Mouse (Mus musculus): Measurements from ENCODE around the gene Rps6kl1. TPM values are rescaled to one million over a fixed set of nuclear protein-coding genes. Genes with fewer than 3 reads are reported as not detected.
"Not testable (repeated sequence)": the region's sequence is repeated elsewhere in the genome, so short reads cannot be mapped to it uniquely, and the experiment has no call there.

Rps6kl1 gene
- polyA plus RNA-seq, 1 experiment from 2014 or later: 0.45 TPM

DNA sequence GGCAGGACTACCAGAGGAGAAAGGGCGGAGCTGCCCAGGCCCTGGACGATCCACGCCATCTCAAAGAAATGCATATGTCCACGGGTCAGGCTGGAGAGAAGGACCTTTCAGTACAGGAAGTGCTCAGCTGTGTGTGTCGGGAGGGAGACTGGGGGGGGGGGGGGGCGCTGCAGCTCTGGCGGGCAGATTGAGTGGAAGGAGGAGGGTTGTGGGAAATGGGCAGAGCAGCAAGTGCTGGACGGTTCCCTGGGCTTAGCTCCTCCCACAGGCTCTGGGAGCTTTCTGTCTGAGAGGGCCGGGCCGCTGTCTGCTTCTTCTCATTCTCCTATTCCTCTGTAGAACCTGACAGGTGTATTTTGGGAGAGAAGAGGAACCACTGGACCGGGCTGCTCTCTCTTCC is 4.7 kb downstream of the Rps6kl1 start:
- WGBS: 37% methylated on average over 10 of the region's 11 CpGs
- Histone ChIP-seq H3K4me1 (peaks cover 34% of the 10 kb centered on the region), H3K27ac (peak overlapping the region; percentile 46), H3K27me3 (ENCODE audit: low read depth, poor library complexity, severe bottlenecking) (peaks cover 40% of the 10 kb centered on the region), H3K9me3 (replicated peaks) (no peaks in the 10 kb centered on the region), H3K36me3 (no peaks in the 10 kb centered on the region), H3K4me3 (peak overlapping the region; percentile 20; the same call in 1 of the 2 replicates)
- DNase-seq (ENCODE audit: low spot score): no peak

DNA sequence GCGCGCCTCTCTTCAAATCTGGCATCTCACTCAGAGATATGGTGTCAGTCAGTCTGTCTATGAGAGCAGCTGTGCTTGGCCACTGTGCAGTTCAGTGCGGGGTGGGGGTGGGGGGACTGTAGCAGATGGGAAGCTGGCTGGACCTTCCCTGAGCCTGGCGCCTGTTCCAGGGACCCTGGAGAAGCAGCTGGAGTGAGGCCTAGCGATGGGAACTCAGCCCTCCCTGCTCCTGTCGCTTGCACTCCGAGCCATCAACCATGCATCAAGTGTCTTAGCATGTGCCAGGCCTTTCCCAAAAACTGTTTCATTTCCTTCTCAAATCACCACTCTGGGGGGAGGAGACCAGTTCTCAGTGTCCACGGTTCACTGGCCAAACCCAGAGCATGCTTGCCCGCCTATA is 5.4 kb downstream of the Rps6kl1 start:
- WGBS: 76% methylated on average over 9 of the region's 9 CpGs
- Histone ChIP-seq H3K27ac (peak overlapping the region; percentile 53; the same call in 1 of the 2 replicates), H3K9me3 (replicated peaks) (no peaks in the 10 kb centered on the region), H3K27me3 (ENCODE audit: low read depth, poor library complexity, severe bottlenecking) (peaks cover 40% of the 10 kb centered on the region), H3K4me3 (no peak overlapping the region), H3K36me3 (no peaks in the 10 kb centered on the region), H3K4me1 (peaks cover 26% of the 10 kb centered on the region)
- DNase-seq (ENCODE audit: low spot score): no peak

DNA sequence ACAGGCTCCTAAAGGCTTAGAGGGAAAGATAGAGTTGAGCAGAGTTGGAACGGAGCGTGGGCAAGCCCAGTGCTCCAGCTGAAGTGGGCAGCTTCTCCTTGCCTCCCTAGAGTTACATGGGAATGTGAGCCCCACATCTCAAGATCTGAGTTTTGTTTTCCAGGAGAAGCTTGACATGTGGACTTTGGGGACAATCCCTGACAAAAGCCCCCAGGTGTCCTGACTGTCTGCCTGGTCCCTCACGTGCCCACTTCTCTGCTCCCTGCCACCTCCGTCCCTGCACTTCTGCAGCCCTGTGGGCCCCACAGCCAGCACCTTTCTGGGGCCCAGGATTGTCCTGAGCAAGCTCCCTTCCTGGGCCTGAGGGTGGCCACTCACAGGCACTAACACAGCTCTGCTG is 6.2 kb downstream of the Rps6kl1 start:
- H3K4me3 ChIP-seq: no peak overlapping the region
- no peaks in the 10 kb centered on the region for H3K36me3 ChIP-seq
- H3K4me1 ChIP-seq: peaks cover 28% of the 10 kb centered on the region
- 94% methylated on average over 4 of the region's 4 CpGs for WGBS
- H3K27me3 ChIP-seq (ENCODE audit: low read depth, poor library complexity, severe bottlenecking): peaks cover 40% of the 10 kb centered on the region
- no peak for DNase-seq (ENCODE audit: low spot score)
- H3K27ac ChIP-seq: no peak overlapping the region
- no peaks in the 10 kb centered on the region for H3K9me3 ChIP-seq (replicated peaks)

DNA sequence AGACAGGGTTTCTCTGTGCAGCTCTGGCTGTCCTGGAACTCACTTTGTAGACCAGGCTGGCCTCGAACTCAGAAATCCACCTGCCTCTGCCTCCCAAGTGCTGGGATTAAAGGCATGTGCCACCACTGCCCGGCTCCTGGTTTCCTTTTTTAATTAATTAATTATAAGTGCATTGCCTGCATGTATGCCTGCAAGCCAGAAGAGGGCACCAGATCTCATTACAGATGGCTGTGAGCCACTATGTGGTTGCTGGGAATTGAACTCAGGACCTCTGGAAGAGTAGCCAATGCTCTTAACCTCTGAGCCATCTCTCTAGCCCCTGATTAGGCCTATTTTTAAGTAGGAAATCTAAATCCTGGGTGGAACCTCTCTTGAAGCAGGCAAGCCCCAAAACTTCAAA is 6.8 kb downstream of the Rps6kl1 start:
- Histone ChIP-seq H3K27me3 (ENCODE audit: low read depth, poor library complexity, severe bottlenecking) (peaks cover 40% of the 10 kb centered on the region; the same call in 1 of the 2 replicates), H3K4me1 (peaks cover 28% of the 10 kb centered on the region)
- not testable (repeated sequence) for DNase-seq (ENCODE audit: low spot score); H3K36me3 ChIP-seq; H3K27ac ChIP-seq; H3K9me3 ChIP-seq (replicated peaks); H3K4me3 ChIP-seq
- WGBS: 74% methylated on average over 2 of the region's 2 CpGs

DNA sequence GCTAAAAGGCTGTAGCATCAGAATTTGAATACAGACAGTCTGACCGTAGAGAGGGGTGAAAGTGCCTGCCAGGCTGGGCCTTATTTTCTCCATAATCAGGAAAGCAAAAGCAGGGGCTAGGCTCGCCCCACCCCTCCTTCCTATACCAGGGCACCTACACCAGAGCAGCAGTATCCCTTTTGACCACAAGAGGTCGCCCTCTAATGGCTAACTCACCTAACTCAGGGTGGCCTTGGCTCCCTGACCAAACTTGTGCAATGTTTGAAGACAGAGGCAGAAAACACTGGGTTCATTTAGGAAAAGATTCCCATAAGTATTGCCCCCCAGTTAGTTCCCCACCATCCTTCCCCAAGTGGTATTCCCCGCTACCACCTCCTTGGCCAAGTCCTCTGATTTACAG is 8.3 kb downstream of the Rps6kl1 start:
- H3K36me3 ChIP-seq: no peaks in the 10 kb centered on the region
- H3K27me3 ChIP-seq (ENCODE audit: low read depth, poor library complexity, severe bottlenecking): peaks cover 37% of the 10 kb centered on the region; the same call in 1 of the 2 replicates
- WGBS: 20% methylated on average over 4 of the region's 4 CpGs
- DNase-seq (ENCODE audit: low spot score): peak; percentile 90
- H3K4me3 ChIP-seq: no peak overlapping the region
- peaks cover 32% of the 10 kb centered on the region for H3K4me1 ChIP-seq
- H3K27ac ChIP-seq: no peak overlapping the region
- no peaks in the 10 kb centered on the region for H3K9me3 ChIP-seq (replicated peaks)

DNA sequence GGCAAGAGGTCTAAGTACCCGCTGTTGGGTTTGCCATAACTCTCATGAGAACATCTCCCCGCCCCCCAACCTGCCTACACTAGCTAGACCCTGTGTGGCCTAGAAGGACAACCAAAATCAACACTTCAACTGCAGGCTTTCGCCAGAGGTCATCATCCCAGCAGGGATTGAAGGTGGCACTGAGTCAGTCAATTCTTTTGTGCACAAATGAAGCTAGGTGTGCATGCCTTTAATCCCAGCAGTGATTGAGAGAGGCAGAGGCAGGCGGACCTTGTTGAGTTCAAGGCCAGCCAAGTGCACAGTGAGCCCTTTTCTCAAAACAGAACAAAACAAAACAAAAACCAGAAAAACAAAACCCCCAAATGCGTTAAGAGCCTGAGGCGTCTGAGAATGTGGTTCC is 10.0 kb downstream of the Rps6kl1 start:
- Histone ChIP-seq H3K9me3 (replicated peaks) (no peaks in the 10 kb centered on the region), H3K4me1 (peaks cover 21% of the 10 kb centered on the region), H3K36me3 (peaks cover under 1% of the 10 kb centered on the region; the same call in 1 of the 2 replicates), H3K27ac (no peak overlapping the region), H3K4me3 (no peak overlapping the region), H3K27me3 (ENCODE audit: low read depth, poor library complexity, severe bottlenecking) (peaks cover 29% of the 10 kb centered on the region; the same call in 1 of the 2 replicates)
- 85% methylated on average over 6 of the region's 6 CpGs for WGBS
- DNase-seq (ENCODE audit: low spot score): no peak

DNA sequence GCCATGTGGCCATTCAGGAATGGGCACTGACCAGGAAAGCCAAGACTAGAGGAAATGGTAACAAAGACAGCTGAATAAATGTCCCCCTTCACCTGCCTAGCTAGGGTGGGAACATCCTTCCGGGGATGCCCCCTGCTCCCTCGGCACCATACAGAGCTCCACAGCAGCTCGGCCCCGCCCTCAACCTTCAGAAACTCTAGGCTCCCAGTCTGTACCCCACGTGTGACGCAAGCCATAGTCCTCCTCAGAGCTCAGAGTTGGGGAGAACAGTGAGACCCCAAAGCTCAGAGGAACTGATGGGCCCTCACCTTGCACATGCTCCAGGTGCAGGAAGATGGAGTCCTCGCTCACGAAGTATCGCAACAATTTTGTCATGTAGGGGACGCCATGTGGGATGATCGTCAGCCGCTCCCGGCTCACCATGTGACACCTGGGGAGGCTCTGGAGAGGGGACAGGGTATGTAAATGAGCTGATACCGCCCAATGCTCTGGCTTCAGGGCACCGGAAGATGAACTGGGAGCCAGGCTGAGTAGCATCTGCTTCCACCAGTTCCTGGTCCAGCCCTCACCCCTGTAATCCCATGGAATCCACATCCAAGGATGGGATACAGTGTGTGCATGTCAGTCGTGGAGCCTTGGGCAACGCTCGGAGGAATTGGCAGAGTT is 10.9 kb downstream of the Rps6kl1 start:
- 47% methylated on average over 18 of the region's 18 CpGs for WGBS
- no peak overlapping the region for H3K27ac ChIP-seq
- H3K9me3 ChIP-seq (replicated peaks): no peaks in the 10 kb centered on the region
- peaks cover 12% of the 10 kb centered on the region for H3K4me1 ChIP-seq
- H3K27me3 ChIP-seq (ENCODE audit: low read depth, poor library complexity, severe bottlenecking): peaks cover 29% of the 10 kb centered on the region; the same call in 1 of the 2 replicates
- H3K36me3 ChIP-seq: peaks cover 10% of the 10 kb centered on the region
- H3K4me3 ChIP-seq: no peak overlapping the region
- DNase-seq (ENCODE audit: low spot score): no peak

DNA sequence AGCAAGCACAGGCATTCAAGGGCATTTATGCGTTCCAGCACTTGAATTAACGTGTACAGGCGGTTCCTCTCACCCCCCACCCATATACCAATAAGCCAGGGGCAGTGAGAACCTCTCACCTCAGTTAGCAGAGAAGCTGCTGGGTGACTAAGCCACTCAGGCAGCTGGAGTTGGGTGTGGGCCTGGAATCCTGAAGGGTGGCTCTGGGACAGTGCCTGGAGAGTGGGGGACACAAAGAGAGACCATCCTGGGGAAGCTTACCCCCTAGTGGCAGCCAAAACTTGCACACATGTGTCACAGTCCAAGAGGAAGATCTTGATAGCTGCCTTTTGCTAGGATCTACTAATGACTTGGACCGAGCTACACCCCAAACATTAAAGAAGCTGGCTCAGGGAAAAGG is 14.4 kb downstream of the Rps6kl1 start:
- Histone ChIP-seq H3K9me3 (replicated peaks) (no peaks in the 10 kb centered on the region), H3K27me3 (ENCODE audit: low read depth, poor library complexity, severe bottlenecking) (peaks cover 29% of the 10 kb centered on the region; the same call in 1 of the 2 replicates), H3K27ac (no peak overlapping the region), H3K4me1 (peaks cover 14% of the 10 kb centered on the region; the same call in 1 of the 2 replicates), H3K4me3 (no peak overlapping the region), H3K36me3 (peaks cover 41% of the 10 kb centered on the region)
- WGBS: 90% methylated on average over 4 of the region's 4 CpGs
- no peak for DNase-seq (ENCODE audit: low spot score)

DNA sequence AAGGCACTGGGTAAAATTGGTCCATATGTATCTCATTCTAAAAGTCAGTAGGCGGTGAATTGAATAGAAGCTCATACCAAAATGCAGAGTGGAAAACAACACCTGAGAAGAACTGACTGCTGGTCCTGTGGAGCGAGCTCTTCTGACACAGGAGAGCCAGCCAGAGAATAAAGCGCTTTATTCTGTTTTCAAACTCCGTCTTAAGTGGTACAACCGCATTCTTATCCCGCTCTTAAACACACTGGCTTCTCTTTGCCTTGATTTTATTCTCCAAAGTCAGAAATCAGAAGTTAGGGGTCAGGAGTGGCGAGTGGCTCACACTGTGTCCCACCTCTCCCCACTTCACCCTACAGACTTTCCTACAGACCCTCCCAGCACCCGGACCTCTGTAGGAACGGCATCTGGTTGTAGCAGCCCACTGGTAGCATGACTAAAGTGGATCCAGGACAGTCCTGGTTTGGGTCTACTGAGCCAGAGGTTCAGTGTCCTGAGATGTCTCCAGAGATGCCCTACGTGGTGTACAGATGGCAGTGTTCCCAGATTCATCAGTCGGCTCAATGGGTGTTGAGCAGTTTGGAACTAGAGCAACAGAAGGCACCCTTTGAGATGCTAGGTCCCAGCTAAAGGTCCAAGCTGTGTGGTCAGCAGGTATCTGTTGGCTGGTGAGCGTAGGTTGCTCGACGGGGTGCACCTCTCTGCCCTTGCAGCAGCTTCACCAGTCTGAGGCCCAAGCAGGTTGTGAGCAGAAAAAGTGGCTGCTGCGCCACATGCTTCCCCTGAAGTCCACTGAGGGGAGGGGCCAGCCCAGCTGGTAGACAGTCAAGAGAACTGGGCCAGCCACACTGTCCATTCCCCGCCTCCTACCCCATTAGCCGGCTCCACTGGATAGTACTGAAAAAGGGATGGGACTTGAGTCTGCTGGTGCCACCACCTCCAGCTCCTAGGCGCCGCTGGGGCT is 15.3 kb downstream of the Rps6kl1 start:
- DNase-seq (ENCODE audit: low spot score): no peak
- Histone ChIP-seq H3K4me3 (no peak overlapping the region), H3K27ac (no peak overlapping the region), H3K27me3 (ENCODE audit: low read depth, poor library complexity, severe bottlenecking) (peaks cover 22% of the 10 kb centered on the region; the same call in 1 of the 2 replicates), H3K9me3 (replicated peaks) (no peaks in the 10 kb centered on the region), H3K36me3 (peaks cover 50% of the 10 kb centered on the region), H3K4me1 (peaks cover 14% of the 10 kb centered on the region; the same call in 1 of the 2 replicates)
- 83% methylated on average over 19 of the region's 19 CpGs for WGBS

DNA sequence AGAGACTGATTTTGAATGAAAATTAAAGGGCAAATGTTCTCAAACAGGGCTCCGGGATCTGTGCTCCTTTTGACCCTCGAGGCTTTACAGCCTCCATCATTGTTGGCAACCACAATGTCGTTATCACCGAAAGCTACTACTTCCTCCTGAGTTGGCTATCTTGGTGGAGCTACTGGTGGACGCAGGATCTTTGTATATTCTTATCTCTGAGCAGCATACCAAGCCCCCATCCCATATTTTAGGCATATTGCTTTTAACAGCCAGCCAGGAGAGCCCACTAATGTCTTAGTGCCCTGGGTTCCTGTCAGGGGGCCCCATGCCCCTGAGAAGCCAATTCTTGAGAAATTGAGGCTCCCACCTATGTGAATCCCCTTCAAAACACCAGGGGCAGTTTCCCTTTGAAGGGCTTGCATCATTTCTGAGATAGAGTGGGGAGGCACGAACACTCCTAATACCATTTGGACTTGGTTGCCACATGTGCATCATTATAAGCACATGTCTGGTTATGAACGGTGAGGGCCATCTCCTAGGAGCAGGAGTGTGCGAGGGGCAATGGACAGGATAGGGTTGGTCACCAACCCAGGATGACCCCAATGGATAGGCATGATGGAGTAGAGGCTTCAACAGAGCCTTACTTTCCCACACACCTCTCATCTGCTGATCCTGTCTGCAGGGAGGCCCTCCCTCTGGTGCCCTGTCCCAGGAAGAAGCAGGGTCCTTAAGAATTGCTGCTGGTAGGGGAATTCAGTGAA is 16.8 kb downstream of the Rps6kl1 start:
- no peaks in the 10 kb centered on the region for H3K9me3 ChIP-seq (replicated peaks)
- no peak overlapping the region for H3K4me3 ChIP-seq
- 89% methylated on average over 8 of the region's 8 CpGs for WGBS
- H3K27me3 ChIP-seq (ENCODE audit: low read depth, poor library complexity, severe bottlenecking): peaks cover 6% of the 10 kb centered on the region; the same call in 1 of the 2 replicates
- DNase-seq (ENCODE audit: low spot score): no peak
- peaks cover 8% of the 10 kb centered on the region; the same call in 1 of the 2 replicates for H3K4me1 ChIP-seq
- H3K27ac ChIP-seq: no peak overlapping the region
- peaks cover 65% of the 10 kb centered on the region for H3K36me3 ChIP-seq

DNA sequence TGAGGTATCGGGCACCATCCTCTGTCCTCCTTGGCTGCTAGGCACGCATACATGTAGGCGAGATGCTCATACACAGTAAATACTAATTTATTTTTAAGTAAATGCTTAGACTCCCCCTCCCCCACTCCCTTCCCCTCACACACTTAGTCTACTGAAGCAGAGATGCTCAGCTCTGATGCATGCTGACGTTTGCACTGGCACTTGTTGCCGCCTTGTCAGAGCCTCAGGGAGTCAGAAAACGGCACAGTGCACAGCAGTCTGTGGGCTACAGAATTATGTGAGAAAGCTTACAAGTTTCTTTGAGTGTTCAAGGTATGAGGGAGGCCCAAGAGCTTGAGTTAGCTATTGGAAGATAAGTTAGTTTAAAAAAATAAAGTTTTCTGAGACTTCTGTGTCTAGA is 19.7 kb downstream of the Rps6kl1 start:
- peaks cover 5% of the 10 kb centered on the region; the same call in 1 of the 2 replicates for H3K4me1 ChIP-seq
- H3K4me3 ChIP-seq: no peak overlapping the region
- 92% methylated on average over 6 of the region's 6 CpGs for WGBS
- H3K9me3 ChIP-seq (replicated peaks): no peaks in the 10 kb centered on the region
- DNase-seq (ENCODE audit: low spot score): no peak
- H3K27ac ChIP-seq: no peak overlapping the region
- H3K36me3 ChIP-seq: peaks cover 93% of the 10 kb centered on the region
- no peaks in the 10 kb centered on the region for H3K27me3 ChIP-seq (ENCODE audit: low read depth, poor library complexity, severe bottlenecking)

DNA sequence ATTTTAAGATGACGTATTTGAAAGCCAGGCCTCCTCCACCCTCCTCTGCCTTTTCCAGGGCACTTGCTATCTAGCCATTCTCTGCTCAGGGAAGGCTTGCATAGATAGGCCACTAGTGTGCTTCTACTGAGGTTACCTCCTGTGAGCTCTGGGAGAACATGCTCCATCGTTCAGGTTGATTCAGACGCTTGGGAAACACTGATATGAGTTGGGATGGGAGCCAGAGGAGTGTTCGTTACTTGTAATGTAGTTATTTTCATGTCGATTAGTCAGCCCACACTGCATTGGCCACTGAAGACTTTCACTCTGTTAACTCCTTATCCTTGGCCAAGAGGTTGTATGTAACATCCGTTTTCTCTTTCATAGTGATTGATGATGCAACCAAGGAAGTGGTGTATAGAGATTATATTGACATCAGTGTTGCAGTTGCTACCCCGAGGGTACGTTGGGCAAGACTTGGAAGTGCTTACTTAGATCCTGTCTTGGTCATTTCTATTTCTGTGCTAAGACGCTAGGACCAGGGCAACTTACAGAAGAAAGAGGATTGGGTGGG is 21.6 kb downstream of the Rps6kl1 start:
- Histone ChIP-seq H3K36me3 (peaks cover 95% of the 10 kb centered on the region), H3K27me3 (ENCODE audit: low read depth, poor library complexity, severe bottlenecking) (no peaks in the 10 kb centered on the region)
- 96% methylated on average over 9 of the region's 9 CpGs for WGBS

More for the DNA sequence above, 21.6 kb downstream of the Rps6kl1 start:
- Histone ChIP-seq H3K27ac (no peak overlapping the region), H3K9me3 (replicated peaks) (no peaks in the 10 kb centered on the region), H3K4me1 (peaks cover 5% of the 10 kb centered on the region; the same call in 1 of the 2 replicates), H3K4me3 (no peak overlapping the region)
- no peak for DNase-seq (ENCODE audit: low spot score)
